Mouse (Mus musculus): Measurements from ENCODE around the gene D7Ertd443e.

Gene D7Ertd443e

GRCm38 (mm10) chr7:134385561-134385960 lies at the start of gene D7Ertd443e:
D7Ertd443e (minus strand) TSS chr7:134385661.
- no peak for DNase-seq (ENCODE audit: low read depth, low spot score)

- no peak for DNase-seq (ENCODE audit: low read depth, low spot score)
Observed at GRCm38 (mm10) chr7:134431681-134432080, 46.2 kb upstream of the D7Ertd443e start.

DNA sequence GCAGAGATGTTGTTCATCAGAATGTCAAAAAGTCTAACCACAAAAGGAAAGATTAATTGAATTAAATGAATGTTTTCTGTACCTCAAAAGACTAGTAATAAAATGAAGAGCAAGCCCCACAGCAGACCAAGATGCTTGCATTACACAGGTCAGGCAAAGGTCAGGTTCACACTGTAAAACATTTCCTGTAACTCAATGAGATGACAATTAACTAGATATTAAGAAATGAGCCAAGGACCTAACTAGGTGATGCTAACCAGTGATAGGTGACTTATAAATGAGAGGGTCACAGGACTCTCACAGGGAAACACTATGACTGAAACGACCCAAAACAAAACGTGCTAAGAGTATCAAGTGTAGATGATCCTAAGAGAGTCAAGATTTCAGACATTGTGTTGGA lies 43.2 kb upstream of the D7Ertd443e start:
- no peak for DNase-seq (ENCODE audit: low read depth, low spot score)

- no peak for DNase-seq (ENCODE audit: low read depth, low spot score)
Observed at GRCm38 (mm10) chr7:134415014-134415413, 29.6 kb upstream of the D7Ertd443e start.

DNA sequence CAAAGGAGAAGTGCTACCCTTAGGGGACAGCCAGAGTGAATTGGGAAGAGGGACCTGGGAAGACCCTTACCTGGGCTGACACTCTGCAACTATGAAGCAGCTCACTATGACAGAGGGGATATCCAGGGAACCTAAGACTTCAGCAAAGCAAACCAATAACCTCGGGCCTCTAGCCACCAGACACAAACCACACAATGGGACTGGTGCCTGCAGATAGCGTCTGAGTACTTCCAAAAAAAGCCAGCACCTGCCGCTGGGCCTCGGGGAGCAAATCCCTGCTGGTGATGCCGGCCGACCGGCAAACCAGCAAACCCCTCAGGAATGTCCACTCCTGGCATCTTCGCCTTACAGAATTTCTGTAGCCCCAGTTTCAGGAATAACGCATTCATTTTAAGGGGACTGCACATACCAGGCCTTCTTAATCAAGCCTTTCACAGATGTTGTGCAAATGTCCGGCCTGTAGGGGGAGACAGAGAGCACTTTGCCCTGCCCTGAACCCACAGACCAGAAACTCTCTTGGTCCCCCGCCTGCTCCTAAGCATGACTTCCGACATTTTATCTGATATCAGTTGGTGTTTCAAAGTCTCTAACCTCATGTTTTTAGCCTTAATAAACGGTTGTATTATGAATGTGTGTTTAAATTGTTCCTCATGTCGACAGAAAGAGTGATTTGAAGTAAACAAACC lies 28.7 kb upstream of the D7Ertd443e start:
- DNase-seq (ENCODE audit: low read depth, low spot score) = peak; percentile 17

DNA sequence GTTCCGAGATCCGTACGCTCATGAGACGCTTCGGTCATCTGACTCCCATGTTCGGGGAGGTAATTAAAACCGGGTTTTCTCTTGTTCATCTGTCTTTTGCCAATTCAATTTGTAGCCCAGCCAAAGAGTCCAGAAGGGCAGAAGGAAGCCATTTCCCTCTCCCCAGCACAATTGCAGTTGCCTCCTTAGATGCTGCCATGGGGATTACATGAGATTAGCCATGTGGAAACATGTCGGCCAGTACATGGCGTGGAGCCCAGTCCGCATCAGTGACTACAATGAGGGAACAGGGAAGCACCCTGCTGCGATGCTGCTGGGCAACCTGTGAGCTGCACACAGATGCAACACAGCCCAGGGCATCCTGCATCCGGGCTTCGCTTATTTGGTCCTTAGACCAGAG lies 23.2 kb upstream of the D7Ertd443e start:
- no peak for DNase-seq (ENCODE audit: low read depth, low spot score)

DNA sequence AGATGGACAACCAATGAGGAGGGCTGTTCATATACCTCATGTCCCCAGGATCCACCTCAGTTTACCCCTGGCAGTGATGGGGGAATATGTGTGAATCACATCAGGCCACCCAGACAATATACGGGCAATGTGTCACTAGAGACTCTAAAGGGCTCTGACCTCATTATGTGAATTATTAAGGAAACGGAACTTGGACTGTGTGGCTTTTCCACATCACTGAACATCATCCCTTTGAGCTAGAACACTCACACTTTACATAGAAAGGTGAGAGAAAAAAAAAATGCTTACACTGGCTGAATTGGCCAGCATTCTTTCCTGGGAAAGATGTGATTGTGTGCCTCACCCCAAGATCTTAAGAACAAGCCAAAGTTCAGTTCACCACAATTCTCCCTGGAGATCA lies 15.3 kb upstream of the D7Ertd443e start:
- DNase-seq (ENCODE audit: low read depth, low spot score) = no peak

- no peak for DNase-seq (ENCODE audit: low read depth, low spot score)
Observed at GRCm38 (mm10) chr7:134396769-134397168, 11.3 kb upstream of the D7Ertd443e start.

- no peak for DNase-seq (ENCODE audit: low read depth, low spot score)
Observed at GRCm38 (mm10) chr7:134382791-134383190, 2.7 kb downstream of the D7Ertd443e start.

GRCm38 (mm10) chr7:134381407-134381861 lies 4.0 kb downstream of the D7Ertd443e start:
- DNase-seq (ENCODE audit: low read depth, low spot score) = no peak

- DNase-seq (ENCODE audit: low read depth, low spot score) = peak; percentile 77
Observed at GRCm38 (mm10) chr7:134378273-134378672, 7.2 kb downstream of the D7Ertd443e start.

DNA sequence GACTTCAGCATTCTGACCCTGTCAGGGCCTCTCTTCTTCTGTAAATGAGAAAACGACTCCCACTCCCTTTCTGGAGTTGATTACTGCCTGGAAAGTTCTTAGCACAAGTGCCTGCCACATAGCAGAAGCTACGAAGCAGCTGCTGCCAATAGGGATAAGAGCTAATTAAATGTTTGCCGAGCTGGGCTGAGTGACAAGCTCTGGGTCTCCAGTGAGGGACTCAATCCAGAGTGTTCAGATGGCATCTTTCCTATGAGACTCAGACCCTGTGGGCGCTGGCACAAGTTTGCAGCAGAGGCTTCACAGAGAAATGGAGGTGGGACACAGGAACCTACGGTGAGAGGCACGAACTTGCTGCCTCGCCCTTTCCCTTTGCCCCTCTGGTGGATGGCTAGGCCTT lies 8.7 kb downstream of the D7Ertd443e start:
- DNase-seq (ENCODE audit: low read depth, low spot score) = no peak

DNA sequence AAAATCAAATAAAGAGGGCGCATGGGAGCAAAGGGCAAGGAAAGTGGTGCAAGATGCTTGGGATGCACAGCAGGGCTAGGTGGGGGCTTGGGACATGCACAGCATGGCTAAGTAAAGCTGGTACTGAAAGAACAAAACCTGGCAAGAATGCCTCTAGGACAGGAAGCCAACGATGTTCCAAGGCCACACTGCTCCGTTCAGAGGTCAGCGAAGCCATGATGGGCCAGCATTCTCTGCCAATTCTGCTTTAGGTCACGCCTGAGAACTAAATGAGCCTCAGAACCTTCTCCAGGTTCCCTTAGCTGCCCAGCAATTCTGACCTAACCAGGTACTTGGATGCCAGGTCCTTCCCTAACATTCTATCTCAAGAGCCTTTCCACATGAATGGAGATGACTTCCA lies 13.2 kb downstream of the D7Ertd443e start:
- no peak for DNase-seq (ENCODE audit: low read depth, low spot score)

- DNase-seq (ENCODE audit: low read depth, low spot score) = no peak
Observed at GRCm38 (mm10) chr7:134369241-134369640, 16.2 kb downstream of the D7Ertd443e start.

- DNase-seq (ENCODE audit: low read depth, low spot score) = no peak
Observed at GRCm38 (mm10) chr7:134362257-134362870, 23.1 kb downstream of the D7Ertd443e start.

DNA sequence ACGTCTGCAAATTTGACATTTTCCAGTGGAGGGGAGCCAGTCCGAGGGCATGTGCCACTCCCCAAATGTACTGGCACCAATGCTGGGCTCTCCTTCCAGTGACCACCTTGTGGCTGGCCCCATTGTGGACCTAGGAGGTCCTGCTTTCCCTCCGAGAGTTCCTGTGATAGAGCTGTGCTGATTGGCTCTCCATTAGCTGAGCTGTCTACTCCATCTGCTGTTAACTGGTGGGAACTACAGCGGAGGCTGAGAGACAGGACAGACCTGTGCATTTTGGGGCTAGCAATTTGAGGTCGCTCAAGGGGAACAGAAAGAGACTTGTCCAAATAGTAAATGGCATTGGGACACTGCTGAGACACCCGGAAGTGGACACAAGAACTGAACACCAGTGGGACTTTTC lies 36.6 kb downstream of the D7Ertd443e start:
- DNase-seq (ENCODE audit: low read depth, low spot score) = peak; percentile 49

- no peak for DNase-seq (ENCODE audit: low read depth, low spot score)
Observed at GRCm38 (mm10) chr7:134342202-134342601, 43.3 kb downstream of the D7Ertd443e start.

GRCm38 (mm10) chr7:134335951-134336350 lies 49.5 kb downstream of the D7Ertd443e start:
- DNase-seq (ENCODE audit: low read depth, low spot score) = no peak

DNA sequence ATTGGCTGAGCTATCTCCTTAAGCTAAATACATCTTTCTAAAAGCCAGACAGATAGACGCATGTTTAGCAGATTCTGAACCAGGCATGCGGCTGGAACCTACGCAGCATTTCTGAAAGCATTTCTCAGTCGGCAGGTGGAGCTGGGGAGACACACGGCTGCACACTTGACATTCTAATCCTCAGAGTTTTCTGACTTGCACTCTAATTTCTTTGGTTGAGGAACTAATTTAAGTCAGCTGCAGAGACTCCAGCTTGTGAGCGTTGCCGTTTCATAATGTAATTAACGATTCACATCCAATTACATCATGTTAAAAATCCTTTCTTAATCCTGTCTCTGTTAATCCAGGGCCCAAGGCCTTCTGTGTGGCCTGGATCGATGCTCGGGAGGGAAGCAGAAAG lies 64.5 kb downstream of the D7Ertd443e start:
- no peak for DNase-seq (ENCODE audit: low read depth, low spot score)

DNA sequence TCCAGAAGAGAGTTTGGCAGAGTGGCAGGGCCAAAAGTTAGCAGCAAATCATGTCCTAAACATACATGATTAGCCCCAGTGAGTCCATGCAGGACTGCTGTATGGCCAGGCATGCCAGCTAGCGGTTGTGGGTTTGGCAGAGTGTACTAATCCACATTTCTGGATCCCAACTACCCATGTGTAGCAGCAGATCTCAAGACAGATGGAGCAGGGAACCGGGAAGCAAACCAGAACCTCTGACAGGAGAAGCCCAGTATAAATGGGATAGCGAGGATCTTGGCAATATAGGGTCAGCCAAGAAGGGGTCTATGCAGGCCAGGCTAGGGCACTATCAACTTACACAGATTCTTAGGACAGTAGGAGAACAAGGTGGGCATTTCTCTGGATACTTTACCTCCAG lies 83.4 kb downstream of the D7Ertd443e start:
- DNase-seq (ENCODE audit: low read depth, low spot score) = no peak

GRCm38 (mm10) chr7:134301285-134301684 lies 84.2 kb downstream of the D7Ertd443e start:
- DNase-seq (ENCODE audit: low read depth, low spot score) = peak; percentile 24

- no peak for DNase-seq (ENCODE audit: low read depth, low spot score)
Observed at GRCm38 (mm10) chr7:134292750-134293149, 92.7 kb downstream of the D7Ertd443e start.

GRCm38 (mm10) chr7:134289611-134290301 lies 95.7 kb downstream of the D7Ertd443e start:
- peak; percentile 50 for DNase-seq (ENCODE audit: low read depth, low spot score)
